Mouse (Mus musculus) MEL (cell line): ENCODE measurements at regions not wholly inside any gene's neighbourhood (a gene's known extent, or its start where the extent isn't known, plus 50 kb on each side); places are given as distances from the start of the nearest gene placed in this dataset.

Experiments used
- DNase-seq: peaks from one replicate; pipeline ENCODE4 v3.0.0; 2011; ENCODE audit warnings: low read depth, low spot score
- H3K27ac ChIP-seq: 2 replicates; pipeline ENCODE4 v1.5.1; 2012; ENCODE audit warnings: low read depth, mild to moderate bottlenecking, control low read depth, low read length, moderate library complexity; ENCODE audit not compliant: control insufficient read depth
- H3K27me3 ChIP-seq, 2 experiments: fragments of 150-350 bp in 1 of 2; sonication (generic) in 1 of 2; 2 replicates each; pipeline ENCODE4 v1.6.1; 2012; ENCODE audit warnings: low read length in 2 of 2, mild to moderate bottlenecking in 2 of 2, improper control_type of control experiment in 1 of 2, moderate library complexity in 1 of 2; ENCODE audit not compliant: insufficient read depth in 2 of 2, control insufficient read depth in 1 of 2
- H3K36me3 ChIP-seq, 2 experiments: 2 replicates each; pipeline ENCODE4 v1.6.1; 2012 to 2014; ENCODE audit warnings: low read length in 2 of 2, improper control_type of control experiment in 1 of 2, inconsistent platforms in 1 of 2, mild to moderate bottlenecking in 1 of 2; ENCODE audit not compliant: insufficient read depth in 2 of 2, control insufficient read depth in 1 of 2
- H3K4me1 ChIP-seq, 2 experiments: fragments of 150-350 bp in 1 of 2; sonication (generic) in 1 of 2; 2 replicates each; pipeline ENCODE4 v1.6.1; 2012; ENCODE audit warnings: low read length in 2 of 2, improper control_type of control experiment in 1 of 2, mild to moderate bottlenecking in 1 of 2; ENCODE audit not compliant: insufficient read depth in 2 of 2, control insufficient read depth in 1 of 2
- H3K4me3 ChIP-seq, 2 experiments: fragments of 150-350 bp in 1 of 2; sonication (generic) in 1 of 2; 2 replicates each; pipeline ENCODE4 v1.5.1; 2012; ENCODE audit warnings: low read depth in 2 of 2, low read length in 2 of 2, mild to moderate bottlenecking in 2 of 2, moderate library complexity in 2 of 2, control low read depth in 1 of 2, improper control_type of control experiment in 1 of 2; ENCODE audit not compliant: control insufficient read depth in 1 of 2, insufficient read depth in 1 of 2
- H3K79me2 ChIP-seq: 2 replicates; pipeline ENCODE4 v1.6.1; 2012; ENCODE audit warnings: mild to moderate bottlenecking, low read length, moderate library complexity; ENCODE audit not compliant: control insufficient read depth, poor library complexity, insufficient read depth
- H3K9ac ChIP-seq: 2 replicates; pipeline ENCODE4 v1.6.1; 2012; ENCODE audit warnings: low read depth, mild to moderate bottlenecking, control low read depth, low read length, moderate library complexity; ENCODE audit not compliant: control insufficient read depth, poor library complexity, severe bottlenecking
- H3K9me3 ChIP-seq: fragments of 150-350 bp; sonication (generic); replicated peaks from 2 replicates; pipeline ENCODE4 v1.6.1; 2012; ENCODE audit warnings: mild to moderate bottlenecking, low read length, improper control_type of control experiment, moderate library complexity; ENCODE audit not compliant: insufficient read depth
- CHD1 ChIP-seq: IDR thresholded peaks from 2 replicates; pipeline ENCODE4 v1.6.1; 2012; ENCODE audit warnings: low read depth, mild to moderate bottlenecking, inconsistent platforms, low read length, improper control_type of control experiment
- CHD2 ChIP-seq: IDR thresholded peaks from 2 replicates; pipeline ENCODE4 v1.6.1; 2011; ENCODE audit warnings: low read length, improper control_type of control experiment
- E2F4 ChIP-seq: IDR thresholded peaks from 2 replicates; pipeline ENCODE4 v1.6.1; 2011; ENCODE audit warnings: low read depth, low read length, improper control_type of control experiment, borderline replicate concordance
- ELF1 ChIP-seq: IDR thresholded peaks from 2 replicates; pipeline ENCODE4 v1.6.1; 2014; ENCODE audit warnings: low read depth, mild to moderate bottlenecking, inconsistent platforms, low read length, improper control_type of control experiment, moderate library complexity
- GABPA ChIP-seq: IDR thresholded peaks from 2 replicates; pipeline ENCODE4 v1.6.1; 2012; ENCODE audit warnings: low read depth, mild to moderate bottlenecking, inconsistent platforms, low read length, improper control_type of control experiment, moderate library complexity
- HCFC1 ChIP-seq: IDR thresholded peaks from 2 replicates; pipeline ENCODE4 v1.6.1; 2012; ENCODE audit warnings: low read depth, mild to moderate bottlenecking, inconsistent platforms, low read length, improper control_type of control experiment, moderate library complexity
- JUND ChIP-seq: IDR thresholded peaks from 2 replicates; pipeline ENCODE4 v1.6.1; 2011; ENCODE audit warnings: low read depth, mild to moderate bottlenecking, improper control_type of control experiment, low read length
- KAT2A ChIP-seq: conservative IDR thresholded peaks from 2 replicates; pipeline ENCODE4 v1.6.1; 2012; ENCODE audit warnings: low read depth, low read length, improper control_type of control experiment, inconsistent platforms
- MAX ChIP-seq: IDR thresholded peaks from 2 replicates; pipeline ENCODE4 v1.6.1; 2011; ENCODE audit warnings: low read length, improper control_type of control experiment
- MAZ ChIP-seq: IDR thresholded peaks from 2 replicates; pipeline ENCODE4 v1.6.1; 2012; ENCODE audit warnings: low read depth, mild to moderate bottlenecking, inconsistent platforms, low read length, improper control_type of control experiment
- MEF2A ChIP-seq: IDR thresholded peaks from 2 replicates; pipeline ENCODE4 v1.6.1; 2014; ENCODE audit warnings: low read depth, mild to moderate bottlenecking, inconsistent platforms, low read length, improper control_type of control experiment; ENCODE audit not compliant: poor library complexity, insufficient replicate concordance, severe bottlenecking; ENCODE audit errors: extremely low read depth
- MXI1 ChIP-seq: IDR thresholded peaks from 2 replicates; pipeline ENCODE4 v1.6.1; 2011; ENCODE audit warnings: mild to moderate bottlenecking, low read depth, low read length, improper control_type of control experiment
- MYC ChIP-seq: IDR thresholded peaks from 2 replicates; pipeline ENCODE4 v1.6.1; 2011; ENCODE audit warnings: low read depth, mild to moderate bottlenecking, low read length, improper control_type of control experiment, moderate library complexity
- NELFE ChIP-seq: IDR thresholded peaks from 2 replicates; pipeline ENCODE4 v1.6.1; 2011; ENCODE audit warnings: low read depth, low read length, improper control_type of control experiment
- NRF1 ChIP-seq: IDR thresholded peaks from 2 replicates; pipeline ENCODE4 v1.6.1; 2014; ENCODE audit warnings: low read depth, mild to moderate bottlenecking, inconsistent platforms, low read length, improper control_type of control experiment, moderate library complexity; ENCODE audit not compliant: poor library complexity, insufficient read depth, severe bottlenecking
- POLR2AphosphoS5 ChIP-seq: IDR thresholded peaks from 2 replicates; pipeline ENCODE4 v1.6.1; 2012; ENCODE audit warnings: low read depth, borderline replicate concordance, mild to moderate bottlenecking, inconsistent platforms, low read length, moderate library complexity, mixed read lengths
- RAD21 ChIP-seq: IDR thresholded peaks from 2 replicates; pipeline ENCODE4 v1.6.1; 2011; ENCODE audit warnings: mild to moderate bottlenecking, low read depth, low read length, improper control_type of control experiment
- RCOR1 ChIP-seq: IDR thresholded peaks from 2 replicates; pipeline ENCODE4 v1.6.1; 2012; ENCODE audit warnings: low read depth, mild to moderate bottlenecking, inconsistent platforms, low read length, improper control_type of control experiment
- SMC3 ChIP-seq: IDR thresholded peaks from 2 replicates; pipeline ENCODE4 v1.6.1; 2011; ENCODE audit warnings: low read depth, low read length, improper control_type of control experiment
- TAL1 ChIP-seq: IDR thresholded peaks from 2 replicates; pipeline ENCODE4 v1.6.1; 2012; ENCODE audit warnings: mild to moderate bottlenecking, inconsistent platforms, low read length, moderate library complexity, mixed read lengths
- TBP ChIP-seq: IDR thresholded peaks from 2 replicates; pipeline ENCODE4 v1.8.0; 2011; ENCODE audit warnings: low read depth, low read length, improper control_type of control experiment
- USF2 ChIP-seq, 2 experiments: IDR thresholded peaks; 2 replicates each; pipeline ENCODE4 v1.6.1; 2011 to 2012; ENCODE audit warnings: improper control_type of control experiment in 2 of 2, low read length in 2 of 2, borderline replicate concordance in 1 of 2, inconsistent platforms in 1 of 2, low read depth in 1 of 2, mild to moderate bottlenecking in 1 of 2; ENCODE audit not compliant: insufficient read depth in 1 of 2
- ZC3H11A ChIP-seq: IDR thresholded peaks from 2 replicates; pipeline ENCODE4 v1.6.1; 2012; ENCODE audit warnings: low read depth, mild to moderate bottlenecking, inconsistent platforms, low read length, improper control_type of control experiment
- ZMIZ1 ChIP-seq: IDR thresholded peaks from 2 replicates; pipeline ENCODE4 v1.6.1; 2012; ENCODE audit warnings: low read depth, mild to moderate bottlenecking, inconsistent platforms, low read length, improper control_type of control experiment, moderate library complexity

DNA sequence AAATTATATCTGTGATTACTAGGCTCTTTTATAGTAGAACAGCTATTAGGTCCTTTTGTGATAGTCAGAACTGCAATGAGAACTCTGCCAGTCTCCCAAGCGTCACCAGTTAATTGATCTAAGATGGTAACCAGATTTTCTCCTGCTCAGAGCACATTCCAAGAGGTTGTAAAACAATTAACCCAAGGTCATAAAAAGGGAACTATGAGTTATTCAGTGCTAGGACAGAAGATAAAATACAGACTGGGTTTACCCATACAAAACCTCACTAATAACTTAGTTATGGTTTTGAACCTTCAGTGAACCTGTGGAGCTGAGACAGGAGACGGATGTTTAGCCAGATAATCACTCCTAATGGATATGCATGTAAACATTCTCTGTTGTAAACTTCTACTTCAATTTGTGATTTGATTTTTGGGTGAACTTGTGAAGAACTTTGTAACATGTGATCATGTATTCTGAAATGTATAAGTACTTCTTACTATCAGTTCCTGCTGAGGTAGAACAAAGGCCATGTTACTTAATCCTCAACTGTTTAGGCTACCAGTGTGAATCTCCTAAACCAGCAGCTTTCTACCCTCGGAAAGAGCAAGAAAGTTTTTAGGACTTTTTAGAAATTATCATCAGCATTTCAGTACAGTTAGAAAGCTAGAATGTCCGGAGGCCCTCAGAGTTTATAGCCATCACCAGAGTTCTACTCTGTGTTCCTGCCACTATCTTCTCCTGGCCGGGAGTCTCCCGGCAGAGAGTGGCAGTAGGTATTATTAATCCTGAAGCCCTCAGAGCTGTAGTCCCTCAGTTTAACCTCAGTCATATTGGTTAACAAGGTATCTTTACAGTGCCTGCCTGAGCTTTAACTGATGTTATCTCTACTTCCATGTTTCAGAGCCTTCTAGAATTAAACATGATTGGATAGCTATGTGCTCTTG, 308.0 kb downstream of the Fsip2 start:
- Histone ChIP-seq H3K4me1 (no peaks in the 10 kb centered on the region), H3K79me2 (no peaks in the 10 kb centered on the region), H3K36me3 (no peaks in the 10 kb centered on the region), H3K27ac (no peak overlapping the region), H3K27me3 (no peaks in the 10 kb centered on the region), H3K9me3 (no peaks in the 10 kb centered on the region), H3K4me3 (no peak overlapping the region), H3K9ac (no peak overlapping the region)
- TF ChIP-seq NRF1 = no peak
- TF ChIP-seq NELFE = no peak
- TF ChIP-seq MAZ = no peak
- TF ChIP-seq E2F4 = no peak
- TF ChIP-seq TAL1 = no peak
- no peak for TF ChIP-seq MXI1
- DNase-seq = no peak

- no peaks in the 10 kb centered on the region for H3K79me2 ChIP-seq
- no peak for TF ChIP-seq MAX
- no peak for TF ChIP-seq TBP
- no peak for TF ChIP-seq CHD2
- no peak for TF ChIP-seq CHD1
- TF ChIP-seq, all 39 proteins: peak for 0
- H3K27ac ChIP-seq = no peak overlapping the region
- no peaks in the 10 kb centered on the region for H3K4me1 ChIP-seq
- no peak overlapping the region for H3K4me3 ChIP-seq
- H3K27me3 ChIP-seq = no peaks in the 10 kb centered on the region
- no peaks in the 10 kb centered on the region for H3K9me3 ChIP-seq
- H3K9ac ChIP-seq = no peak overlapping the region
- no peak for DNase-seq
- no peaks in the 10 kb centered on the region for H3K36me3 ChIP-seq
These were observed 313.4 kb downstream of the Fsip2 start for GRCm38 (mm10) chr2:83256811-83257321.

GRCm38 (mm10) chr2:83258613-83259012, 315.2 kb downstream of the Fsip2 start:
- Histone ChIP-seq H3K27ac (no peak overlapping the region), H3K79me2 (no peaks in the 10 kb centered on the region), H3K36me3 (no peaks in the 10 kb centered on the region), H3K4me3 (no peak overlapping the region), H3K27me3 (no peaks in the 10 kb centered on the region), H3K9me3 (no peaks in the 10 kb centered on the region), H3K9ac (no peak overlapping the region), H3K4me1 (no peaks in the 10 kb centered on the region)
- no peak for DNase-seq
- TF ChIP-seq ELF1 (no peak), MEF2A (no peak), USF2 (IDR thresholded peaks at IDR 0.05; ENCODE audit: borderline replicate concordance in 1 of 2, insufficient read depth in 1 of 2, low read depth in 1 of 2, low read length in 2 of 2) (no peak), MYC (no peak), RCOR1 (no peak), MXI1 (no peak), KAT2A (no peak), E2F4 (no peak), SMC3 (no peak), ZC3H11A (no peak), GABPA (no peak), HCFC1 (no peak), TAL1 (no peak), ZMIZ1 (no peak), CHD1 (no peak), RAD21 (no peak), JUND (no peak), POLR2AphosphoS5 (no peak)
